Mouse (Mus musculus): Measurements from ENCODE around the gene Ss18l1. TPM values are rescaled to one million over a fixed set of nuclear protein-coding genes. Genes with fewer than 3 reads are reported as not detected.

The Ss18l1 gene
- total and polyA plus RNA-seq, 3 experiments = 2.0 to 3.0 (median 2.1) TPM

DNA sequence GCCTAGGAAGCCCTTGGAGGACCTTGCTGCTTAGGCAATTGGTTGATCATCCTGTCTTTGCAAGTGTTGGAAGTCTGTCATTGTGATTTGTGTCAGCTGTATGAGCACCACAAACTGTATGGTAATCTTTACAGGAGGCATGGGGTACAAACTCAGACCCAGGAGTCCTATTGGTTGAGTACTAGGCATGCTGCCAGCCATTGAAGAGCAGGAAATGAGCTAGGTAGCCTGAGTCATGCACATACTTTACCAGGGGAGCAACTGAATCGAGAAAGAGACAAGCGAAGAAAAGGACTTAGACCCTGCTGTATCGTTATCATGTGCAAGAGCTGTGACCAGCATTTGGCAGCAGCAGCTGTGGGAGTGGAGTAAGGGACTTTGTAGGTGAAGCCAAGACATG, 9.4 kb upstream of the Ss18l1 start:
- Histone ChIP-seq H3K9me3 (replicated peaks; ENCODE audit: low read length) (no peaks in the 10 kb centered on the region), H3K4me1 (ENCODE audit: control insufficient read depth in 1 of 2, insufficient read depth in 2 of 2) (peaks cover 1 to 7% of the 10 kb centered on the region in 2 experiments; a peak in 3 of 4 replicates), H3K4me3 (replicated peaks in 1 of 3; ENCODE audit: low read depth in 2 of 3, low read length in 2 of 3, poor library complexity in 1 of 3) (no peak overlapping the region), H3K9ac (ENCODE audit: insufficient read depth, low read depth) (no peak overlapping the region), H3K27ac (ENCODE audit: insufficient read depth, low read depth) (no peak overlapping the region), H3K27me3 (replicated peaks) (no peaks in the 10 kb centered on the region), H3K36me3 (replicated peaks in 1 of 2; ENCODE audit: control insufficient read depth in 1 of 2, insufficient read depth in 1 of 2, low read length in 1 of 2) (peaks cover 75 to 97% of the 10 kb centered on the region in 2 experiments), H3K4me2 (ENCODE audit: insufficient read depth, low read depth, poor library complexity, severe bottlenecking) (no peak overlapping the region), H3K79me2 (replicated peaks; ENCODE audit: control insufficient read depth, extremely low read depth, insufficient read depth, poor library complexity, severe bottlenecking) (no peaks in the 10 kb centered on the region)
- TF ChIP-seq ZMIZ1 (IDR thresholded peaks at IDR 0.05; ENCODE audit: low read depth, low read length) (no peak), ELF1 (IDR thresholded peaks at IDR 0.05; ENCODE audit: low read depth, low read length) (no peak)
- no peak for DNase-seq (ENCODE audit: extremely low read depth)
- dilution Hi-C loops (cut with MboI; ENCODE audit: extremely low pct_ligation_motif_present, extremely low pct_unique_long_range_greater_than_20kb, low sequenced_read_pairs) (no loop called here), in situ Hi-C loops (cut with MboI; ENCODE audit: low pct_ligation_motif_present, low pct_unique_long_range_greater_than_20kb, low sequenced_read_pairs) (no loop called here)

DNA sequence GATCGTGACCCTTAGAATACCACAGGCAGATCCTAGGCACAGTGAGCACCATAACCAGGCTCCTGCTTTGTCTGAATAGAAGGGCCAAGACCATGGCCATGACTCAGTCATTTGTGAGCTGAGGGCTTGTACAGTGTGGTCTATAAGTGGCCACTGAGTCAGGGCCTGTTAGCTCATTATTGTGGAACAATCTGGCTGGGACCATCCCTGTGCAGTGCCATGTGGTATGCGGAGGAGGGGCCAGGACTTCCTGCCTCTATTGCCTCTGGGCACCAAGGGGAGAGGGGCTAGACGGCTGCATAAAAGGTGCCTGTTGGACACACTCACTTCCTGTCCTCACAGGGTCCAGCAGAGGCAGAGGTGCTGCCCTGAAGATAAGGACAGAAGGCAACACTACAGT, 8.4 kb upstream of the Ss18l1 start:
- Histone ChIP-seq H3K79me2 (replicated peaks; ENCODE audit: control insufficient read depth, extremely low read depth, insufficient read depth, poor library complexity, severe bottlenecking) (peaks cover 8% of the 10 kb centered on the region; the same call in 1 of the 2 replicates), H3K4me3 (replicated peaks in 1 of 3; ENCODE audit: low read depth in 2 of 3, low read length in 2 of 3, poor library complexity in 1 of 3) (no peak overlapping the region), H3K9me3 (replicated peaks; ENCODE audit: low read length) (no peaks in the 10 kb centered on the region), H3K4me2 (ENCODE audit: insufficient read depth, low read depth, poor library complexity, severe bottlenecking) (no peak overlapping the region), H3K27me3 (replicated peaks) (no peaks in the 10 kb centered on the region), H3K4me1 (ENCODE audit: control insufficient read depth in 1 of 2, insufficient read depth in 2 of 2) (peaks cover 0 to 7% of the 10 kb centered on the region in 2 experiments; a peak in 2 of 4 replicates), H3K27ac (ENCODE audit: insufficient read depth, low read depth) (no peak overlapping the region), H3K9ac (ENCODE audit: insufficient read depth, low read depth) (no peak overlapping the region), H3K36me3 (replicated peaks in 1 of 2; ENCODE audit: control insufficient read depth in 1 of 2, insufficient read depth in 1 of 2, low read length in 1 of 2) (peaks cover 75 to 97% of the 10 kb centered on the region in 2 experiments)
- no peak for TF ChIP-seq JUND (conservative IDR thresholded peaks at IDR 0.05; ENCODE audit: low read depth, low read length)
- TF ChIP-seq USF1 (IDR thresholded peaks at IDR 0.05; ENCODE audit: low read depth, low read length) = no peak
- TF ChIP-seq MAX (IDR thresholded peaks at IDR 0.05; ENCODE audit: low read length) = no peak
- no peak for TF ChIP-seq CTCF (conservative IDR thresholded peaks at IDR 0.05 in 1 of 2, IDR thresholded peaks at IDR 0.05 in 1 of 2; ENCODE audit: low read depth in 2 of 2, low read length in 2 of 2)
- TF ChIP-seq JUN (IDR thresholded peaks at IDR 0.05; ENCODE audit: insufficient read depth, low read depth, low read length) = no peak
- no peak for TF ChIP-seq SMC3 (IDR thresholded peaks at IDR 0.05; ENCODE audit: low read depth, low read length)
- TF ChIP-seq GABPA (IDR thresholded peaks at IDR 0.05; ENCODE audit: insufficient replicate concordance, low read depth, low read length) = no peak
- TF ChIP-seq MEF2A (IDR thresholded peaks at IDR 0.05; ENCODE audit: borderline replicate concordance, low read depth, low read length) = no peak
- no peak for TF ChIP-seq UBTF (IDR thresholded peaks at IDR 0.05; ENCODE audit: low read depth, low read length)
- no peak for DNase-seq (ENCODE audit: extremely low read depth)
- dilution Hi-C loops (cut with MboI; ENCODE audit: extremely low pct_ligation_motif_present, extremely low pct_unique_long_range_greater_than_20kb, low sequenced_read_pairs) (no loop called here), in situ Hi-C loops (cut with MboI; ENCODE audit: low pct_ligation_motif_present, low pct_unique_long_range_greater_than_20kb, low sequenced_read_pairs) (no loop called here)

DNA sequence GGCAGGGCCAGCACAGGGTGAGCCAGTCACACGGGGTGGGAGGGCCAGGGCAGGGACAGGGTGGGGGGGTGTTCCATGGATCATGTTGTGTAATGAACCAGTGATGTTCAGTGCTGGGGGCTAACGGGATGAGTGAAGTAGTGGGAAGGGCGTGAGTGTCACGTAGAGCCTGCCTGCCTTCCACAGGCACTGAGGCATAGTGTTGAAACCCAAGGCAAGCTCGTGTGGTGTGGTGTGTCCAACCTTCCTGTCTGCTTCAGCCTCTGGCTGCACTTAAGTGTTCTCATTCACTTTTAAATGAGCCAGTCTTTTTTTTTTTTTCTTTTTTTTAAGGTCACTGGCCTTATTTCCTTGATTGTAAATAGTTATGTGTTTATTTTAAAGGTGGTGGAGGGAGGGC, 7.6 kb upstream of the Ss18l1 start:
- in situ Hi-C loops (cut with MboI; ENCODE audit: low pct_ligation_motif_present, low pct_unique_long_range_greater_than_20kb, low sequenced_read_pairs) (no loop called here), dilution Hi-C loops (cut with MboI; ENCODE audit: extremely low pct_ligation_motif_present, extremely low pct_unique_long_range_greater_than_20kb, low sequenced_read_pairs) (no loop called here)
- H3K27ac ChIP-seq (ENCODE audit: insufficient read depth, low read depth) = no peak overlapping the region
- H3K27me3 ChIP-seq (replicated peaks) = no peaks in the 10 kb centered on the region
- no peak overlapping the region for H3K4me2 ChIP-seq (ENCODE audit: insufficient read depth, low read depth, poor library complexity, severe bottlenecking)
- peaks cover 16% of the 10 kb centered on the region for H3K79me2 ChIP-seq (replicated peaks; ENCODE audit: control insufficient read depth, extremely low read depth, insufficient read depth, poor library complexity, severe bottlenecking)
- H3K4me3 ChIP-seq (replicated peaks in 1 of 3; ENCODE audit: low read depth in 2 of 3, low read length in 2 of 3, poor library complexity in 1 of 3) = no peak overlapping the region
- peaks cover 0 to 11% of the 10 kb centered on the region in 2 experiments; a peak in 2 of 4 replicates for H3K4me1 ChIP-seq (ENCODE audit: control insufficient read depth in 1 of 2, insufficient read depth in 2 of 2)
- no peak for DNase-seq (ENCODE audit: extremely low read depth)
- H3K9me3 ChIP-seq (replicated peaks; ENCODE audit: low read length) = no peaks in the 10 kb centered on the region
- TF ChIP-seq RCOR1 (conservative IDR thresholded peaks at IDR 0.05; ENCODE audit: low read depth, low read length) = no peak
- no peak for TF ChIP-seq KAT2A (IDR thresholded peaks at IDR 0.05; ENCODE audit: insufficient replicate concordance, low read length)
- TF ChIP-seq CTCF (conservative IDR thresholded peaks at IDR 0.05 in 1 of 2, IDR thresholded peaks at IDR 0.05 in 1 of 2; ENCODE audit: low read depth in 2 of 2, low read length in 2 of 2) = no peak
- TF ChIP-seq MEF2A (IDR thresholded peaks at IDR 0.05; ENCODE audit: borderline replicate concordance, low read depth, low read length) = no peak
- no peak for TF ChIP-seq GABPA (IDR thresholded peaks at IDR 0.05; ENCODE audit: insufficient replicate concordance, low read depth, low read length)
- no peak for TF ChIP-seq CHD2 (IDR thresholded peaks at IDR 0.05; ENCODE audit: low read length)
- TF ChIP-seq HCFC1 (IDR thresholded peaks at IDR 0.05; ENCODE audit: low read depth, low read length) = no peak
- TF ChIP-seq IRF4 (IDR thresholded peaks at IDR 0.05; ENCODE audit: low read depth, low read length) = no peak
- TF ChIP-seq BHLHE40 (IDR thresholded peaks at IDR 0.05; ENCODE audit: low read depth, low read length) = no peak
- no peak for TF ChIP-seq NRF1 (IDR thresholded peaks at IDR 0.05; ENCODE audit: low read depth, low read length)
- TF ChIP-seq UBTF (IDR thresholded peaks at IDR 0.05; ENCODE audit: low read depth, low read length) = no peak
- no peak for TF ChIP-seq USF2 (conservative IDR thresholded peaks at IDR 0.05; ENCODE audit: low read depth, low read length)
- no peak for TF ChIP-seq MYC (IDR thresholded peaks at IDR 0.05; ENCODE audit: low read depth, low read length)
- H3K9ac ChIP-seq (ENCODE audit: insufficient read depth, low read depth) = no peak overlapping the region
- H3K36me3 ChIP-seq (replicated peaks in 1 of 2; ENCODE audit: control insufficient read depth in 1 of 2, insufficient read depth in 1 of 2, low read length in 1 of 2) = peaks cover 79 to 97% of the 10 kb centered on the region in 2 experiments
